Mouse (Mus musculus) erythroblast, embryonic 14.5 days (primary cell): ENCODE measurements around the gene Gak. TPM values are rescaled to one million over a fixed set of nuclear protein-coding genes. Genes with fewer than 3 reads are reported as not detected.
A peak's percentile ranks its signal among the peaks of the same experiment; 100 is the strongest.

Experiments
- H3K27me3 ChIP-seq: 2 replicates; pipeline ENCODE4 v1.6.1; 2012; ENCODE audit warnings: inconsistent platforms; ENCODE audit not compliant: control insufficient read depth
- H3K36me3 ChIP-seq: 2 replicates; pipeline ENCODE4 v1.6.1; 2012; ENCODE audit warnings: mild to moderate bottlenecking, inconsistent platforms; ENCODE audit not compliant: control insufficient read depth
- H3K4me1 ChIP-seq: 2 replicates; pipeline ENCODE4 v1.6.1; 2012; ENCODE audit warnings: inconsistent platforms; ENCODE audit not compliant: control insufficient read depth
- H3K4me3 ChIP-seq: replicated peaks from 2 replicates; pipeline ENCODE3; 2012; ENCODE audit warnings: moderate library complexity, mild to moderate bottlenecking, inconsistent platforms
- H3K9me3 ChIP-seq: 2 replicates; pipeline ENCODE4 v1.6.1; 2012; ENCODE audit warnings: low read length, inconsistent platforms, mixed read lengths; ENCODE audit not compliant: control insufficient read depth
- GATA1 ChIP-seq: IDR thresholded peaks from 2 replicates; pipeline ENCODE4 v1.6.1; 2012; ENCODE audit warnings: low read length, inconsistent platforms, mixed read lengths
- TAL1 ChIP-seq: IDR thresholded peaks from 3 replicates; pipeline ENCODE4 v1.6.1; 2012; ENCODE audit warnings: low read length, inconsistent platforms, mixed read lengths
- polyA plus RNA-seq: library from polyadenylated mRNA; stranded (reverse); fragments of >175 nt; gene quantifications from 2 replicates; pipeline ENCODE4 v1.2.3, GENCODE M21; 2012

Gak gene
- 5.2 and 6.8 TPM in 2 replicates for polyA plus RNA-seq

DNA sequence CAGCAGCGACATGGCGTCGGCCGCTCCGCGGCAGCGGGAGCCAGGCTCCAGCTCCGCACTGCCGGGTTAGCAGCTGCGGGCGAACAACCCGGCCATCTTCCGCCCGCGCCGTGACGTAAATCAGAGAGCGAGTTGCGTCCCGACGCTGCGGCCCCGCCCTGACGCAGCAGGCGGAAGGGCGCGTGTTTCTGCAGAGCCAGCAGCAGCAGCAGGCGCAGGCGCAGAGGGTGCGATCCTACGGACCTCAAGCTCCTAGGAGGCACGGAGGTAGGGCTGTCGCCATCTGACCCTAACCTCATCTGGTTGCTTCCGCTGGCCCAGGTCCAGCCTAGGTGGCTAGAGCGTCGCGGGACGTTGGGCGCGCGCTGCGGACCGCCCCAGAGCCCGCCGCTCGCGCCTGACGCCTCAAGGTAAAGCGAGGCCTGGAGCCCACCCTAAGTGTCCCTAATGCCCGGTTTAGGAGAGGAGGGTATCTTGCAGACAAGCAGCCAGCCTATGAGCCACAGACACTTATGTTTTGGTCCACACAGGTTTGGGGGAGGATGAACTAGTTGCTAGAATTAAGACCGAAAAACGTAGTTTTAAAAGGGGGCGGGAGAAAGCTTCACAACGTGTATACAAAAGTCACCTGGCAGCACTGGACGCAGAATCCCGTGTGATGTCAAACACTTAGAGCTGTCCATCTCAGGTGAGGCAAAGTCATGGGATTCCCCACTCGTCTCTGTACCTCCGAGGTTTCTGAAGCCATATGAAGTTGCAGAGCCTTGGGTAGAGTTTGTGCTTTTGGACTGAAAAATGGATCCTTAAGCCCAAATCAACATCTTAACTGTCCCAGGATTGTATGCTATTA is at the start of gene Gak, which contains the start of gene Tmem175:
Gene Gak, minus strand, starts transcription at position 122 of the 850 bp plus-strand sequence.
Gene Tmem175, plus strand, starts transcription at position 137 of the 850 bp plus-strand sequence.
- Histone ChIP-seq H3K4me1 (peaks cover 50% of the 10 kb centered on the region), H3K27me3 (no peaks in the 10 kb centered on the region)
- no peak for TF ChIP-seq TAL1
- TF ChIP-seq GATA1, result no peak

DNA sequence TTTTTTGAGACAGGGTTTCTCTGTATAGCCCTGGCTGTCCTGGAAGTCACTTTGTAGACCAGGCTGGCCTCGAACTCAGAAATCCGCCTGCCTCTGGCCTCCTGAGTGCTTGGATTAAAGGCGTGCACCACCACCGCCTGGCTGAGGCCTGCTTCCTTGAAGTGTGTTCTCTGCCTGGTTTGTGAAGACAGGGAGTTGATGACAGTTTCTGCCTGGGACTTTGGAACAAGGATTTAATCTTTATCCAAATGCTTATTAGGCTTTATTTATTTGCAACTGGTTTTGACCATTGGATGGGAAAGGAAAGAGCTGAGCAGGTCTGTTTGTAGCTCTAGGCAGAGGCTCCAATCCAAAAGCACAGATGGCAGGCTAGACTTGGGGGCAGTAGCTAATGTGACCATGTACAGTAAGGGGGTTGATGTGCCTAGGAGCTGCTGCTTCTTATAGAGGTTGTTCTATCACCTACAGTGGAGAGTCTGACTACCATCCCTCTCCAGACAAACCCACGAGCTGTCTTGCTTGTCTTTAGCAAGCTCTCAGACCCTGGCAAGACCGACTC is 48.8 kb upstream of the Gak start:
- peaks cover 73% of the 10 kb centered on the region for H3K4me1 ChIP-seq
- no peaks in the 10 kb centered on the region for H3K27me3 ChIP-seq
- H3K9me3 ChIP-seq, result no peaks in the 10 kb centered on the region
- peaks cover 15% of the 10 kb centered on the region for H3K36me3 ChIP-seq
- TF ChIP-seq GATA1, result no peak
- TF ChIP-seq TAL1, result no peak
- no peak overlapping the region for H3K4me3 ChIP-seq

More for the DNA sequence above, at the start of gene Gak, which contains the start of gene Tmem175:
- Histone ChIP-seq H3K9me3 (no peaks in the 10 kb centered on the region), H3K36me3 (peaks cover 12% of the 10 kb centered on the region), H3K4me3 (peak within 1 kb of the TSS; percentile 100)

DNA sequence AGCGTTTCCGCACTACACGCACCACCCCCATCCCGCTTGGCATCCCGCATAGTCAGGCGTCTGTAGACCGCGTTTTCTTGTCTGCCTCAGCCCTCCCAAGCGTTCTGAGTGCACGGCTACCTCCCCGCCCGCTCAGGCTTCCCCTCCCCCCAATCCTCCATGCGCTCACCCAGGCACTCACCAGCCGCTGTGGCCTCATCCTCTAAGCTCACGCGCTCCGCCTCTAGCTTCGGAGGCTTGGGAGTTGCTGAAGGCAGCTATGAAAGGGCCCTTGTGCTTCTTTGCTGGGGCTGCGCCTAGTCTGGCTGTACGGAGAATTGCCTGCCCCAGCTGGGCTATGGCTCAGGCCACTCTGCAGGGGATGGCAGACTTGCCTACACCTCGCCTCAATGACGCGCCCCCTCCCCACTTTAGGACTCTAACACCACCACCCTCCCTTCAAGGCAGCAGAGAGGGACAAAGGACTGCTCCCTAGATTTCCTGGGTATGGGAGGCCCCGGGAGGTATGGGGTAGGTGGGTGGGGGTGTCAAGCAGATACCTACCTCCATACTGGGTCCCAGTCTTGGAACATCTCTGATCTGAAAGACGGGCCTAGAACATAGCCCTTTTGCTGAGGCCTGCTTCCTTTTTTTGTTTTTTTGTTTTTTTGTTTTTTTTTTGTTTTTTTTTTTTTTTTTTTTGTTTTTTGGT is 48.2 kb upstream of the Gak start:
- H3K27me3 ChIP-seq, result no peaks in the 10 kb centered on the region
- H3K36me3 ChIP-seq, result peaks cover 21% of the 10 kb centered on the region
- peaks cover 78% of the 10 kb centered on the region for H3K4me1 ChIP-seq
- peak overlapping the region; percentile 66 for H3K4me3 ChIP-seq
- TF ChIP-seq GATA1, result no peak
- TF ChIP-seq TAL1, result no peak
- H3K9me3 ChIP-seq, result no peaks in the 10 kb centered on the region

DNA sequence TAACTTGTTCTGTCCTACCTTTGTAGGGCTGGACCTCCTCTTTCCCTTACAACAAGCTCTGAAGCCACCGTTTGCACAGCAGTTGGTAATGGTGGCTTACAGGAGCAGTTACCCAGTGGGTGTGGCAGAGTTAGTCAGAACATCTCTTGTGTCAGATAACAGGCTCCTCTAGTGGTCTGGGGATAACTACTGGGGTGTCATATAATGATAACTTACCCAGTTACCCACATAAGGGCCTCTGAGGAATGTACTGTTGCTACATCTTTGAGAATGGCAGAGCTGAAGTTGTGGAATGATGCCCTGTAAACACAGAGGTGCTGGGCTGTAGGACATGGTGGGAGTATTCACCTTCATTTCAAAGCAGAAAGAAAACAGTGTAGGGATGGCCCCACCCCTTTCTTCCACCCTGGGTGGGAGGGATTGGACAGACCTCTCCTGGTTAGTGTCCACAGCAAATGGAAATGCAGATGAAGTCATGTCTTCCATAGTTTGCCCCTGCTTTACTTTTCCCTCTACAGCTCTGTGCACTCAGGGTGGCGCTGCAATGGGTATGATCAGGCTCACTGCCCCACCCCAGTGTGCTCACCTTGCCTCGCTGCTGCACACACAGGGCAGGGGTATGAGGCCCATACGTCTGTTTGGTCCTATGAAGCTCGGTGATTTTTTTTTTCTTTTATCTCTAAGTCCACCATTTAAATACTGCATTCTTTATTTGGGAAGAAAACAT is 47.4 kb upstream of the Gak start:
- Histone ChIP-seq H3K4me1 (peaks cover 86% of the 10 kb centered on the region), H3K4me3 (peak overlapping the region; percentile 66)

DNA sequence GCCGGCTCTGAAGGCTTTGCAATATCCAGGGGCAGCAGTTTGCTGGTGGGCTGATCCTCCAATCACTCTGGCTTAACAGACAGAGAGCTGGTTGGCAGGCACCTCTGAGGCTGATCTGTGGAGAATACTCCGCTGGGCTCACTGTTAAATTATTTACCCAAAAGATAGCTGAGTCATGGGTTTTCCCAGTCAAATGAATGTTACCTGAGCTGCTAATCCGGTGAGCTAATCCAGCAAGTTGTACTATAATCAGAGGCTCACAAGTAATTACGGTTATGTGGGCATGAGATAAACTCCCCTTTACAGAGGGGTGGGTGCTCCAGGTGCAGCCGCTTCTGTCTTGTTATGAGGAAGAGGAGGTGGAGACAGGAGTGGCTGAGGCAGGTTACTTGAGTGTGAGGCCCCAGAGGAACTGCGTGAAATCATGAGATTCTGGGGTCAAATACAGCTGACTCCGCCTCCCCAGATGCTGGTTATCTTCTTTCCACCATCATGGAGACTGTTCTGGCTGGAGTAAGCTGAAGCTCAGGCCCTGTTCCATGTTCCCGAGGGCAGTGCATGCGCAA is 45.8 kb upstream of the Gak start, which contains the start of gene Slc26a1:
Gene Slc26a1, minus strand, starts transcription at position 319 of the 566 bp plus-strand sequence.
- Histone ChIP-seq H3K4me3 (peak within 1 kb of the TSS; percentile 66), H3K4me1 (peaks cover 95% of the 10 kb centered on the region)
- peak; percentile 81 for TF ChIP-seq GATA1
- no peak for TF ChIP-seq TAL1

More for the DNA sequence above, 47.4 kb upstream of the Gak start:
- no peak for TF ChIP-seq GATA1
- TF ChIP-seq TAL1, result no peak
- Histone ChIP-seq H3K36me3 (peaks cover 29% of the 10 kb centered on the region), H3K27me3 (no peaks in the 10 kb centered on the region), H3K9me3 (no peaks in the 10 kb centered on the region)

DNA sequence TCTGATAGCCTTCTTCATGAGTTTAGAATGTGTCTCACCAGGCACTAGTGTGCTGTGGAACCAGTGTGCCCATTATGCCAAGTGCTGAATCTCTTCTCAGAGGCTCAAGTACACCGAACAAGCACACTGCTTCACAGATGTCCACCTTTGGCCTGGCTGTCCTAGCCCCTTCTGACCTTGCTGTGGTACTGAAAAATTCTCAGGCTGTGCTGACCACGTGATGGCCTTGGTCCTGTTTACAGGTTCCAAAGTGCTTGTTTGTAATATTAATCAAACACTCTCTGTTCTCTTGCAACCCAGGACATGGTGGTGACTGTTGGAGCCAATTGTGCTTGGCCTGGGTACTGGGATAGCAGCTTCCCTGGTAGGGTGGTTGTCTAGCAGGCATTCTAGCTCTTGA is 45.1 kb upstream of the Gak start:
- H3K36me3 ChIP-seq, result peaks cover 45% of the 10 kb centered on the region
- H3K27me3 ChIP-seq, result no peaks in the 10 kb centered on the region
- peak overlapping the region; percentile 66 for H3K4me3 ChIP-seq
- H3K9me3 ChIP-seq, result no peaks in the 10 kb centered on the region
- TF ChIP-seq TAL1, result no peak
- TF ChIP-seq GATA1, result no peak
- H3K4me1 ChIP-seq, result peaks cover 96% of the 10 kb centered on the region

More for the DNA sequence above, 45.8 kb upstream of the Gak start, which contains the start of gene Slc26a1:
- peaks cover 45% of the 10 kb centered on the region for H3K36me3 ChIP-seq
- no peaks in the 10 kb centered on the region for H3K27me3 ChIP-seq
- H3K9me3 ChIP-seq, result no peaks in the 10 kb centered on the region

DNA sequence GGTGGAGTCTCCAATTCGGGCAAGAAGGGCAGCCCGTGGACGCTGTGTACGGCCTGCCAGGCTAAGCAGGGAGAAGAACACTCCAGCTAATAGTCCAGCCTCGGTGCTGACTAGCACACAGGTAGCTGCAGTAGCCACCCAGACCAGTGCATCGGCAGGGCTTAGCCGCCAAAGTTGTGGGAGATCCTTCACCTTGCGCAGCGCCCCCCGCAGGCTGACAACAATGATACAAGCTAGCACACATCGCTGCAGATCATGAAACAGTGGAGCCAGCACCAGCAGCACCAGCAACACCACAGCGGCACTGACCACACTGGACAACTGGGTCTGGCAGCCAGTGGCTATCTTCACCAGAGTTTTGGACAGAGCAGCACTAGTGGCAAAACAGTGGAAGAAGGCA is 42.2 kb upstream of the Gak start:
- H3K9me3 ChIP-seq, result no peaks in the 10 kb centered on the region
- peaks cover 45% of the 10 kb centered on the region for H3K36me3 ChIP-seq
- no peaks in the 10 kb centered on the region for H3K27me3 ChIP-seq
- peaks cover 88% of the 10 kb centered on the region for H3K4me1 ChIP-seq
- TF ChIP-seq TAL1, result no peak
- no peak for TF ChIP-seq GATA1
- no peak overlapping the region for H3K4me3 ChIP-seq

DNA sequence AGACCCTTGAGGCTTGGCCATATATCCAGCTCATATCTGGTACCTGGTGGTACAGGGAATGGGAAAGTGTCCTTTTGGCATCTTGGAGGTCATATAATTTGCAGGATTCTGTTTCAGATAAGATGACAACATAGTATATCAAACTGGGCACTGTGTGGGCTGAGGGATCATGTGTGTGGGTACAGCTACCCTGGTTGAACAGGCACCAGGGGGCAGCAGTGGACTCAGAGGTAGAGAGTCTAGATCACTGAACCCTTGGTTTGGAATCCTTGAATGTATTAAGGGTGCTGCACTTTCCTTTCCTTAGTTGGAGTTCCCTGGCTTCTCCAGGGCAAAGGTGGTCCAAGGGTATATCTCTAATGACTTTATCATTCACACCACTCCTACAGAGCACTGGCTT is 41.2 kb upstream of the Gak start:
- no peaks in the 10 kb centered on the region for H3K9me3 ChIP-seq
- H3K4me1 ChIP-seq, result peaks cover 78% of the 10 kb centered on the region
- no peak overlapping the region for H3K4me3 ChIP-seq
- no peaks in the 10 kb centered on the region for H3K27me3 ChIP-seq
- TF ChIP-seq TAL1, result no peak
- no peak for TF ChIP-seq GATA1
- H3K36me3 ChIP-seq, result peaks cover 44% of the 10 kb centered on the region

DNA sequence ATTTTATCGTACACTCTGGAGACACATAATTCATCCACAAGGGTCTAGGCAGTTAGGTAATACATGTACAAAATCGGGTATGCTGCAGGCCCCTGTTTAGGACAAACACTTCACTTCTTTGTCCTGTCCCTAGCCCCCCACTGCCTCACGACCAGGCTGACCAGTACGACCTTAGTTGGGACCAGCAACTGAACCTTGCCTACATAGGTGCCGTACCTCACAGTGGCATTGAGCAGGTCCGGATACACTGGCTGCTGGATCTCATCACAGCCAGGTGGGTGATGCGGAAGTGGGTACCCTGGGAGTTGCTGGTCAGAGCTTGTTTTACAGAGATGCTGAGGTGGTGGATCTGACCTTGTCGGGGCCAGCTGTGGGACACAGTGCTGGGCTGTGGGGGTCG is 40.4 kb upstream of the Gak start:
- TF ChIP-seq TAL1, result no peak
- no peak for TF ChIP-seq GATA1
- peak overlapping the region; percentile 80 for H3K4me3 ChIP-seq
- peaks cover 70% of the 10 kb centered on the region for H3K4me1 ChIP-seq
- no peaks in the 10 kb centered on the region for H3K9me3 ChIP-seq
- H3K36me3 ChIP-seq, result peaks cover 42% of the 10 kb centered on the region
- no peaks in the 10 kb centered on the region for H3K27me3 ChIP-seq
